Mouse (Mus musculus) adrenal gland, postnatal 10 days (tissue): ENCODE results near the gene Mmp17. TPM values are rescaled to one million over a fixed set of nuclear protein-coding genes. Genes with fewer than 3 reads are reported as not detected.

Experiments used
- DNase-seq: peaks from one replicate; pipeline ENCODE4 v3.0.0; 2021; ENCODE audit warnings: mixed read lengths
- long read RNA-seq, 2 experiments: library from polyadenylated mRNA; stranded (forward); transcript quantifications; one replicate each; pipeline ENCODE4 v2.0.0; 2021
- total RNA-seq, 2 experiments: library from RNA; stranded (reverse); gene quantifications; 2 replicates each; pipeline ENCODE4 v1.2.3; 2021

The Mmp17 gene
- 1 to 10 TPM; 1.3 to 2.4 TPM for total RNA-seq
- long read RNA-seq, experiment 1, partial matches to known transcripts, result 3 of 4 reads
- long read RNA-seq, experiment 1, other reads (novel, unspliced or antisense), result 1 of 4 reads
- long read RNA-seq, experiment 2, full-length matches to known transcripts, result 1 of 3 reads
- long read RNA-seq, experiment 2, partial matches to known transcripts, result 0 of 3 reads
- long read RNA-seq, experiment 2, other reads (novel, unspliced or antisense), result 2 of 3 reads

DNA sequence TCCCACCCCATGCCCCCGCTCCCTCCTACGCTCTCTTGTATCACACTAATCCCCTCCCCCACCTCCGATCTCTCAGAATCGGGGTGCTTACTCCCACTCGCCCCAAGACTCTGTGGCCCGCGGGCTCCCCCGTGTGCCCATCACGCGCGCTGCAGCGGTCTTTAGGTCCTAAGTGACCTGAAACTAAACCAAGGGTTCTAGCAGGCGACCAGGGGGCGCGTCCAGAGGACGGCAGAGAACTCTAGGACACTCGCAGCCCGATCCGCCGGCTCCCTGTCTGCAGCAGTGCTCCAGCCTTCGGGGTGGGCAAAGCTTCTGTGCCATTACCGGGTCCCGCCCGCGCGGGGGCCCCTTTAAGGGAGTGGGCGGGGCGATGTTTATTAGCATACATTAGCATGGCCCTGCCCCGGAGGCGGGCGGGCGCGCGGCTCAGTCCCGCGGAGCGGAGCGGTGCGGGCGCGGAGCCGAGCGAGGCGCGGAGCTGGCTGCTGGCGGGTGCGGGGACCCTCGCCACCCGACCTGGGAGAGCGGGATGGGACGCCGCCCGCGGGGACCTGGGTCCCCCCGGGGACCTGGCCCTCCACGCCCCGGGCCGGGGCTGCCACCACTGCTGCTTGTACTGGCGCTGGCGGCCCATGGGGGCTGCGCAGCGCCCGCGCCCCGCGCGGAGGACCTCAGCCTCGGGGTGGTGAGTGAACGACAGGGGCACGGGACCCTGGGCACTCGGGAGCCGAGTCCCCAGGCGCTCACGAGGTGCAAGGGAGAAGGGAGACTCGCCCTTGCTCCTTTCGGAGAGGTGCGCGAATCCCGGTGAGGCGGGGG is at the start of gene Mmp17:
Gene Mmp17 (plus strand): TSS at position 409 of the 822 bp plus-strand sequence.
- DNase-seq, result peak; percentile 91

DNA sequence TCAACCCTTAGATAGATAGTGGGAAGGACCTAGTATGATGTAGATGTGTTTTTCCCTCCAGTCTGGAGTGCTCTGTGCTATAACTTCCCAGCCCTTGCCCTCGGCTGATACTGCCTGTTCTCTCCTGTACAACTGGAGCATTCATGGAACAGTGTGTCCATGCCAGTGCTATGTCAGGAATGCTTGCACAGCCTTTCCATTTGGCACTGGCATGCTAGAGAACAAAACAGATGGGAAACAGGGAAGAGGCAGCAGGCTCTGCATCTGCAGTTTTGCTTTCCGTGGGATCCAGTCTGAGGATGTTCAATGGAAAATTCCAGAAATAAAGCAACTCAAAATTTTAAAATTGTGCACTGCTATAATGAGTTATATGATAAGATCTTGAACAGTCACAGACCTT is 49.5 kb upstream of the Mmp17 start:
- no peak for DNase-seq

- no peak for DNase-seq
Observed at GRCm38 (mm10) chr5:129535021-129535420, 48.9 kb upstream of the Mmp17 start.

GRCm38 (mm10) chr5:129535431-129535830 is 48.5 kb upstream of the Mmp17 start:
- no peak for DNase-seq

DNA sequence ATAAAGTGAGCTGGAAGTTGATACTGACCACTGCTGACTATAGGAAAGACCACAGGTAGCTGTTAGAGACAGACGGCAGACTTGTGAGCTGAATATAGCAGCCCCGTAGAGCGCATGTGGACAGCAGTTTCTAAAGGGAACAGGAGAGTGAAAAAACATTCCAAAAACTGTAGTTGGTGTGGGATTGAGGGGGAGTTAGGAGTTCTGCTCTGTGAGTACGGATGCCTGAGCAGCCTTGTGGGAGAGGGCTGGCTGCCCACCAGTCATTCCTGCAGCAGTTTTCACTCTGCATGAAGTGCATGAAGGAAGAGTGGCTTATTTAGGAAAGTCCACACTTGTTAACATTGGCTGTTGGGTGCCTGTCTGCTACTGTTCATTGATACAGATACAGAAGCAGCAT is 45.1 kb upstream of the Mmp17 start:
- no peak for DNase-seq

GRCm38 (mm10) chr5:129542236-129542635 is 41.7 kb upstream of the Mmp17 start:
- no peak for DNase-seq

- no peak for DNase-seq
Observed at GRCm38 (mm10) chr5:129545787-129546186, 38.2 kb upstream of the Mmp17 start.

GRCm38 (mm10) chr5:129549716-129550115 is 34.3 kb upstream of the Mmp17 start:
- DNase-seq, result no peak

DNA sequence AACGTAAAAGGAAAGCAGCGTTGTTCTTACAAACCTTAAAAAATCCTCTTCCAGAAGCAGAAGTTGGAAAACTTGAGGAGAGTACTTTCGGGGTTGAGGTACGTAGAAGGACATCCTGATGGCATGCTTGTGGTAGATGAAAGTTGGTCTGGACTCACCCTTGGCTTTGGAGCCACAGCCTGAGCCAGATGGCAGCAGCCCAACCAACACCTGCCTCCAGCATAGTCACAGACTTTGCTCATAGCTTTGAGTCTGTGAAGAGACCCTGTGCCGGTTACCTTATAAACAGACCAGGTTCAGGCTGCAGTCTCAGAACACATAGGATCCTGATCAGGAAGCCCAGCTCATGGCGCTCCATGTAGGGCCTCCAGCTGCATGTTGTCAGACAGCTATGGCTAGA is 33.2 kb upstream of the Mmp17 start:
- DNase-seq, result no peak

GRCm38 (mm10) chr5:129551991-129552390 is 32.0 kb upstream of the Mmp17 start:
- DNase-seq, result no peak

- no peak for DNase-seq
Observed at GRCm38 (mm10) chr5:129553642-129554041, 30.3 kb upstream of the Mmp17 start.

- no peak for DNase-seq
Observed at GRCm38 (mm10) chr5:129558591-129558990, 25.4 kb upstream of the Mmp17 start.

- DNase-seq, result no peak
Observed at GRCm38 (mm10) chr5:129559283-129559682, 24.7 kb upstream of the Mmp17 start.

- DNase-seq, result no peak
Observed at GRCm38 (mm10) chr5:129562342-129562741, 21.6 kb upstream of the Mmp17 start.

GRCm38 (mm10) chr5:129568596-129568995 is 15.4 kb upstream of the Mmp17 start:
- DNase-seq, result no peak

DNA sequence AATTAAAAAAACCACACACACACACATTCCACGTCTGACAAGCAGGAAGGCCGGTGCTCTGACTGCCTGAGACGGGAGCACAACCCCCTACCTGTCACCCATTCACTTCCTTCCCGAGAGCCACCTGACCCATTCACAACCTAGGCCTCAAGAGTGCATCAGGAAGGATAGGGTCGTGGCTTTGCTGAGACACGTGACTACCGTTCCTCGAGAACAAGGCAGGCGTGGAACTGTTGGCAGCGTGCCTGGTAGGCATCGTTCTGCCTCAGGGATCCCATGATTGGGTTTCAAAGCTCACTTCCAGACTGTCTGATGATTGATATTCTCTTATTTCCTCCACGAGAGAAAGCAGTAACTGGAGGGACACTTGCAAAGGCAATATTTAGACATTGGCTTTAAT is 5.8 kb upstream of the Mmp17 start:
- no peak for DNase-seq

DNA sequence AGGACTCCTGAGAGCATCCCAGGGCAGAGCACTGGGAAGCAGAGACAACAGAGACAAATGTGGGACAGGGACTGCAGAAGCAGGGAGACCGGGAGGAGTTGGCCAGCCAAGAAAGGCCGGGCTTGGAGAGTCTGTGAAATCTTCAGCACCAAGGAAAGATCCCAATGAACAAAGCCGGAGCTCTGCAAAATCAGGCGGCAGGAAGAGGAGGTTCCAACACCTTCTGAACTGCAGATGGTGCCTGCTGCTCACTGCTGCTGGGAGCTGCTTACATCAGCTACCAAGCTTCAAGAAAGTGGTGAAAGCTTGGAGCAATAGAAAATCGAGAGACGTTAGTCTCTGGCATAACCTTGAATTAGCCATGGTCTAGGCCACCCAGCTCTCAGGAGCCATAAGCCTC is 3.9 kb upstream of the Mmp17 start:
- DNase-seq, result no peak

GRCm38 (mm10) chr5:129580572-129580971 is 3.4 kb upstream of the Mmp17 start:
- no peak for DNase-seq

- no peak for DNase-seq
Observed at GRCm38 (mm10) chr5:129581015-129581414, 3.0 kb upstream of the Mmp17 start.

- DNase-seq, result no peak
Observed at GRCm38 (mm10) chr5:129583331-129583730, 638 bp upstream of the Mmp17 start.

GRCm38 (mm10) chr5:129584583-129585541 is 893 bp downstream of the Mmp17 start:
- DNase-seq, result peak; percentile 39

DNA sequence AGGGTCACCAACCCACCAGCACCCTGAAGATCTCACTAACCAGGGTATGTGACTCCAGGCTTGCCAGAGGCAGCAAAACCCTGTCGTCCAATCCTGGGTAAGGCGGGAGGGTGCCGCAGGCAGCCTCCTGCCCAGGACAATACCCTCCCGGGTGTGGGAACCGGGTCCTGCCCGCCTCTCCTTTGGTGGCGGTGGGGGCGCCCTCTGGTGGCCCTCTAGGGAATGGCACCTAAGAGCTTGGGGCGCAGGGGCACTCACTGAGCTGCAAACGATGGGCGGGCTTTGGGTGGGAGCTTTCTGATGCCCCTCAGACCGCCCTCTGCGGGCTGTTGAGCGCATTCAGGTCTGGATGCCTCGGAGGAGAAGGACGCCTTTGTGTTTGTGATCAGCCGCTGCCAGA is 2.0 kb downstream of the Mmp17 start:
- DNase-seq, result peak; percentile 92

GRCm38 (mm10) chr5:129586471-129586870 is 2.5 kb downstream of the Mmp17 start:
- DNase-seq, result no peak
